Mouse (Mus musculus) forebrain, embryonic 10.5 days (tissue): ENCODE measurements at regions not wholly inside any gene's neighbourhood (a gene's known extent, or its start where the extent isn't known, plus 50 kb on each side); places are given as distances from the start of the nearest gene placed in this dataset.

Source experiments
- DNase-seq: peaks from one replicate; pipeline ENCODE4 v3.0.0-alpha.2; 2017; ENCODE audit warnings: low spot score; ENCODE audit errors: extremely low spot score
- H3K27ac ChIP-seq: fragments of 300-500 bp; sonication (generic); 2 replicates; pipeline ENCODE4 v1.5.1; 2016; ENCODE audit warnings: mild to moderate bottlenecking
- H3K27me3 ChIP-seq: fragments of 300-500 bp; sonication (generic); 2 replicates; pipeline ENCODE4 v1.6.1; 2016; ENCODE audit warnings: mild to moderate bottlenecking; ENCODE audit not compliant: poor library complexity, severe bottlenecking
- H3K36me3 ChIP-seq: fragments of 300-500 bp; sonication (generic); replicated peaks from 2 replicates; pipeline ENCODE4 v1.6.1; 2016; ENCODE audit warnings: mild to moderate bottlenecking, moderate library complexity
- H3K4me1 ChIP-seq: fragments of 300-500 bp; sonication (generic); 2 replicates; pipeline ENCODE4 v1.6.1; 2016
- H3K4me3 ChIP-seq: fragments of 300-500 bp; sonication (generic); 2 replicates; pipeline ENCODE4 v1.5.1; 2016; ENCODE audit warnings: mild to moderate bottlenecking, moderate library complexity
- H3K9me3 ChIP-seq: fragments of 300-500 bp; sonication (generic); 2 replicates; pipeline ENCODE4 v1.6.1; 2016; ENCODE audit warnings: mild to moderate bottlenecking, moderate library complexity
- WGBS: fragments of 180-500 bp; shearing (Covaris S2); methylation state at CpG from one replicate; pipeline ENCODE4 v1.1.7; 2016; 5-methylcytosine and 5-hydroxymethylcytosine counted together

- no peaks in the 10 kb centered on the region for H3K27me3 ChIP-seq
- H3K36me3 ChIP-seq = no peaks in the 10 kb centered on the region
- H3K4me3 ChIP-seq = no peak overlapping the region
- H3K4me1 ChIP-seq = 0 out of 2 replicates have a peak, but pooled peaks cover 5% of the 10 kb centered on the region
- no peak for DNase-seq
- no peak overlapping the region for H3K27ac ChIP-seq
- WGBS = 78% methylated on average over 7 of the region's 7 CpGs
- H3K9me3 ChIP-seq = no peaks in the 10 kb centered on the region
These were observed 60.6 kb upstream of the Tas2r134 start for GRCm38 (mm10) chr2:51566554-51567246.

GRCm38 (mm10) chr2:51563881-51564280 lies 63.4 kb upstream of the Tas2r134 start:
- WGBS = 85% methylated on average over 5 of the region's 5 CpGs
- Histone ChIP-seq H3K4me3 (no peak overlapping the region), H3K27me3 (no peaks in the 10 kb centered on the region), H3K9me3 (no peaks in the 10 kb centered on the region), H3K27ac (no peak overlapping the region), H3K4me1 (0 out of 2 replicates have a peak, but pooled peaks cover 5% of the 10 kb centered on the region), H3K36me3 (no peaks in the 10 kb centered on the region)
- no peak for DNase-seq

GRCm38 (mm10) chr2:51563240-51563639 lies 64.1 kb upstream of the Tas2r134 start:
- no peak for DNase-seq
- Histone ChIP-seq H3K4me1 (0 out of 2 replicates have a peak, but pooled peaks cover 5% of the 10 kb centered on the region), H3K27ac (no peak overlapping the region), H3K4me3 (no peak overlapping the region), H3K27me3 (no peaks in the 10 kb centered on the region), H3K36me3 (no peaks in the 10 kb centered on the region), H3K9me3 (no peaks in the 10 kb centered on the region)
- 94% methylated on average over 1 of the region's 1 CpGs for WGBS

GRCm38 (mm10) chr2:51550863-51551262 lies 76.4 kb upstream of the Tas2r134 start:
- Histone ChIP-seq H3K4me1 (peaks cover 13% of the 10 kb centered on the region), H3K4me3 (no peak overlapping the region), H3K27me3 (no peaks in the 10 kb centered on the region), H3K36me3 (no peaks in the 10 kb centered on the region), H3K9me3 (peaks cover 2% of the 10 kb centered on the region; the same call in 1 of the 2 replicates), H3K27ac (no peak overlapping the region)
- WGBS = 49% methylated on average over 7 of the region's 7 CpGs
- no peak for DNase-seq

GRCm38 (mm10) chr2:51549125-51549524 lies 78.2 kb upstream of the Tas2r134 start:
- H3K4me1 ChIP-seq = peaks cover 13% of the 10 kb centered on the region
- 92% methylated on average over 5 of the region's 5 CpGs for WGBS
- H3K36me3 ChIP-seq = no peaks in the 10 kb centered on the region
- no peak overlapping the region for H3K4me3 ChIP-seq
- H3K9me3 ChIP-seq = no peaks in the 10 kb centered on the region
- DNase-seq = no peak
- H3K27me3 ChIP-seq = no peaks in the 10 kb centered on the region
- no peak overlapping the region for H3K27ac ChIP-seq

- H3K4me1 ChIP-seq = peaks cover 12% of the 10 kb centered on the region
- H3K9me3 ChIP-seq = no peaks in the 10 kb centered on the region
- no peak overlapping the region for H3K27ac ChIP-seq
- no peaks in the 10 kb centered on the region for H3K27me3 ChIP-seq
- H3K4me3 ChIP-seq = no peak overlapping the region
- H3K36me3 ChIP-seq = no peaks in the 10 kb centered on the region
- DNase-seq = no peak
- 57% methylated on average over 3 of the region's 3 CpGs for WGBS
These were observed 81.1 kb upstream of the Tas2r134 start for GRCm38 (mm10) chr2:51546181-51546580.

GRCm38 (mm10) chr2:51543949-51544348 lies 83.4 kb upstream of the Tas2r134 start:
- DNase-seq = no peak
- Histone ChIP-seq H3K9me3 (no peaks in the 10 kb centered on the region), H3K36me3 (no peaks in the 10 kb centered on the region), H3K4me1 (no peaks in the 10 kb centered on the region), H3K4me3 (no peak overlapping the region), H3K27ac (no peak overlapping the region), H3K27me3 (no peaks in the 10 kb centered on the region)
- WGBS = 82% methylated on average over 1 of the region's 1 CpGs

- Histone ChIP-seq H3K4me3 (no peak overlapping the region), H3K27ac (no peak overlapping the region), H3K27me3 (no peaks in the 10 kb centered on the region), H3K36me3 (no peaks in the 10 kb centered on the region), H3K4me1 (no peaks in the 10 kb centered on the region), H3K9me3 (no peaks in the 10 kb centered on the region)
- 80% methylated on average over 4 of the region's 4 CpGs for WGBS
- DNase-seq = no peak
These were observed 85.0 kb upstream of the Tas2r134 start for GRCm38 (mm10) chr2:51542272-51542671.

- no peak for DNase-seq
- 67% methylated on average over 11 of the region's 11 CpGs for WGBS
- H3K27me3 ChIP-seq = no peaks in the 10 kb centered on the region
- no peaks in the 10 kb centered on the region for H3K36me3 ChIP-seq
- peak overlapping the region; percentile 62 for H3K27ac ChIP-seq
- no peak overlapping the region for H3K4me3 ChIP-seq
- no peaks in the 10 kb centered on the region for H3K9me3 ChIP-seq
- H3K4me1 ChIP-seq = peaks cover 26% of the 10 kb centered on the region
These were observed 94.4 kb upstream of the Tas2r134 start for GRCm38 (mm10) chr2:51532709-51533414.

GRCm38 (mm10) chr2:51531106-51531839 lies 96.0 kb upstream of the Tas2r134 start:
- 53% methylated on average over 10 of the region's 10 CpGs for WGBS

GRCm38 (mm10) chr2:51522766-51523165 lies 104.5 kb upstream of the Tas2r134 start:
- Histone ChIP-seq H3K27ac (no peak overlapping the region), H3K4me1 (no peaks in the 10 kb centered on the region), H3K4me3 (no peak overlapping the region), H3K9me3 (no peaks in the 10 kb centered on the region), H3K27me3 (no peaks in the 10 kb centered on the region), H3K36me3 (no peaks in the 10 kb centered on the region)
- no peak for DNase-seq
- WGBS = 86% methylated on average over 3 of the region's 3 CpGs

More at GRCm38 (mm10) chr2:51531106-51531839, 96.0 kb upstream of the Tas2r134 start:
- no peaks in the 10 kb centered on the region for H3K27me3 ChIP-seq
- peaks cover 26% of the 10 kb centered on the region for H3K4me1 ChIP-seq
- no peak for DNase-seq
- no peak overlapping the region for H3K4me3 ChIP-seq
- no peaks in the 10 kb centered on the region for H3K36me3 ChIP-seq
- H3K27ac ChIP-seq = no peak overlapping the region; the same call in 1 of the 2 replicates
- no peaks in the 10 kb centered on the region for H3K9me3 ChIP-seq

- WGBS = 91% methylated on average over 8 of the region's 8 CpGs
- Histone ChIP-seq H3K36me3 (no peaks in the 10 kb centered on the region), H3K4me3 (no peak overlapping the region), H3K9me3 (no peaks in the 10 kb centered on the region), H3K27me3 (no peaks in the 10 kb centered on the region), H3K27ac (no peak overlapping the region), H3K4me1 (no peaks in the 10 kb centered on the region)
- DNase-seq = no peak
These were observed 117.9 kb upstream of the Tas2r134 start for GRCm38 (mm10) chr2:51509220-51510011.
